Mouse (Mus musculus) kidney, adult 10 weeks (tissue): Measurements from ENCODE around the gene Zdhhc4. TPM values are rescaled to one million over a fixed set of nuclear protein-coding genes. Genes with fewer than 3 reads are reported as not detected.

Experiments
- polyA plus RNA-seq: library from polyadenylated mRNA; stranded (reverse); fragments of 350-450 nt; fragmentation: Illumina TruSeq; extraction: RNeasy Lipid Tissue Mini Kit (QIAGEN cat#74804); gene quantifications from one replicate; pipeline ENCODE4 v1.2.3, GENCODE M21; 2014; ENCODE audit warnings: low read depth, low replicate concordance

Gene Zdhhc4
- polyA plus RNA-seq: 10.8 TPM

GRCm38 (mm10) chr5:143328690-143329495, at the start of gene Zdhhc4:
TSS of gene Zdhhc4 (minus strand) at chr5:143329256.

GRCm38 (mm10) chr5:143356686-143357388, 27.8 kb upstream of the Zdhhc4 start, which contains the start of gene Grid2ip:
TSS of gene Grid2ip (plus strand) at chr5:143357338.

DNA sequence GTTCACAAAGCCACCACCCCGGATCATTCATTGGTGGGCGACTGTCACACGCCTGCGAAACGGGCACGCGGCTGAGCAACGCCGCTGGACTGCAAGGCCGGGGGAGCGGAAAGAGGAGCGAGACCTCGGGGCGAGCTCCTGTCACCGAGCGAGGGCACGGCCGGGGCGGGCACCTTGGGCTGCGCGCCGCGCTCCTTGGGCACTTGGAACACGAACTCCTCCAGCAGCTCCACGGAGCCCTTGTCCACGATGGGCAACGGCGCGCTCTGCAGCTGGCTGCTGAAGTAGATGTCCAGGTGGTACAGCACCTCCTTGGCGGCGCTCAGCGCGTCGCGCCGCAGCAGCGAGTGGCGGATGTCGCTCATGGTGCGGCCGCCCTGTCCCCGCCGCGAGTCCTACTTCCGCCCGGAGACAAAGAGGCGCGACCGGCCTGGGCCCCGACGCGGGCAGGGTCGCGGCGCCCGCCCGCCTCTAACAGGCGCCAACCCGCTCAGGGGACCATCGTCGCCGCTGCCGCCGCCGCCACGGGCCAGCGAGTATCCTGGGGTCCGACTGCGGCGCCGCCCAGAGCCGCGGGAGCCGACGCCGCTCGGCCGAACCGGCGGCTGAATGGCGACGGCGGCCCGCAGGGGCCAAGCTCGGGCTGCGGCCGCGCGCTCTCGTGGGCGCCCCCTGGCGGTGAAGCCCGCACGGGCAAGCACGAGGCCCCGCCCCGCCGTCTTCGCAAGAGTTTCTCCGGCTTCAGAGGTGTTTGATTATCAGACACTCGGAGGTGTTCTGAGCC, 14.1 kb downstream of the Zdhhc4 start, which contains the start of gene E130309D02Rik:
Gene E130309D02Rik, minus strand, starts transcription at position 631 of the 784 bp plus-strand sequence.

DNA sequence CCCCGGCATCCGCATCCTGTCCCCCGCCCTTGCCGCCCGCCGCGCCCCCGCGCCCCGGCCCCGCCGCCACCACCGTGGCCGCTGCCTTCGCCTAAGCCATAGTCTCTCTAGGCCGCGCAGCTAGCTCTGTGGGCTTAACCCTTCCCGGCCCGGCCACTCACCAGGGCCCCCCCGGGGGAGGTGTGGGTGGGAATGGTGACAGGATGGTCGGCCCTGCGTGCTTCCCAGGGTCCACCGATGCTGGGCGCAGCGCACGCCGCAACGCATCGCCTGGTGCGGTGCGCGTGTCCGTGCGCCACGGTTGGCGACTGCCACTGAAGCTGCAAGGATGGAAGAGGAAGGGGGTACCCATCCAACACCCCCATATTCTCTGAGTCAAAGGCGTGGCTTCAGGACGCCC, 35.7 kb downstream of the Zdhhc4 start, which contains the start of gene Zfp853:
Gene Zfp853, minus strand, starts transcription at position 220 of the 400 bp plus-strand sequence.

DNA sequence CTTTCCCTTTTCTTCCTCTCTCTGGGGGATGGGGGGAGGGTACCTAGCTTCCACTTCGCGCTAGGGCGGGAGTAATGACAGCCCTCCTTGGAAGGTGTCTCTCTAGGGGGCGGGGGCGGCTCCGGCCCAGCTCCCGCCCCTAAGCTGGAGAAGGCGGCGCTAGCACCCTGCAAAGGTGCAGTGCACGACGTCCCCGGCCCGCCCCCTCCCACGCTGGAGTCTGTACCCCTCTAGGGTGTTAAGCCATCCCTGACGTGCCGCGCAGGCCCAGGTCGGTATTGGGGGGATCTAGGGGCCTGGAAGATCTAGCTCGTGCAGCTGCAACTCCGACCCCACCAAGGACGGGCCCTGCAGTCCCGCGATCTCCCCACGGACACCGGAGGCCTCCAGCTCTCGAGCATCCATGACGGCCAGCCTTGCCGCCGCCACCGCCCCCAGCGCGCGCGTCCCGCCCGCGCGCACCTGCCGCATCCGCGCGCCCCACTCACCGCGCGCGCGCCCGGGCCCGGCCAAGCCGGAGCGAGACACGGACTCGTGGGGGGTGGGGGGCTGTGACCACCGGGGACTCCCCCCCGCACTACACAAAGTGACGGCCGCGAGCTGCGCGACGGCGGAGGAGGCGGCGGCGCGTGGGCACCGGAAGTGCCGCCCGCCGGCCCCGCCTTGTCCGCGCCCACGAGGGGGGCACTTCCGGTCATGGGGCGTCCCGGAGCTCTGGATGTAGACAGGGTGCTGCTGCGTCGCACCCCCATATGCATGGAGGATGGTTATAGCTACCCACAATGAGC, 59.5 kb downstream of the Zdhhc4 start, which contains the start of gene Zfp316:
Gene Zfp316, minus strand, starts transcription at position 660 of the 788 bp plus-strand sequence.

Other genes starting within 250 kb of the Zdhhc4 start
- gene Rnf216, start 216.3 kb downstream of the Zdhhc4 start, polyA plus RNA-seq: 31.1 TPM
- not detected for gene Olfr718-ps1, start 181.7 kb downstream of the Zdhhc4 start, polyA plus RNA-seq
- 6.1 TPM for gene Rbak, start 148.5 kb downstream of the Zdhhc4 start, polyA plus RNA-seq
- not detected for gene Spdye4b, start 148.2 kb downstream of the Zdhhc4 start, polyA plus RNA-seq
- gene Spdye4a, start 102.4 kb downstream of the Zdhhc4 start, polyA plus RNA-seq: not detected
- gene Zfp12, start 94.1 kb downstream of the Zdhhc4 start, polyA plus RNA-seq: 8.0 TPM
- gene Zfp316, start 59.2 kb downstream of the Zdhhc4 start, polyA plus RNA-seq: 1.0 TPM
- gene Zfp853, start 35.6 kb downstream of the Zdhhc4 start, polyA plus RNA-seq: not detected
- 0.89 TPM for gene E130309D02Rik, start 13.9 kb downstream of the Zdhhc4 start, polyA plus RNA-seq
- gene Grid2ip, start 28.1 kb upstream of the Zdhhc4 start, polyA plus RNA-seq: not detected
- gene Kdelr2, start 74.6 kb upstream of the Zdhhc4 start, polyA plus RNA-seq: 60.6 TPM
- 0.53 TPM for gene Daglb, start 135.3 kb upstream of the Zdhhc4 start, polyA plus RNA-seq
- 348 TPM for gene Rac1, start 198.8 kb upstream of the Zdhhc4 start, polyA plus RNA-seq